Mouse (Mus musculus) heart, embryonic 15.5 days (tissue): ENCODE data around the gene Cdc16. TPM values are rescaled to one million over a fixed set of nuclear protein-coding genes. Genes with fewer than 3 reads are reported as not detected.

Experiments
- polyA plus RNA-seq: library from polyadenylated mRNA; unstranded; fragments of >200 nt; fragmentation: Nextera tagmentation; extraction: Ambion mirVana; gene quantifications from 2 replicates; pipeline ENCODE4 v1.2.1, GENCODE M21; 2015

The Cdc16 gene
- polyA plus RNA-seq, 1 experiment from 2014 or later = 93.4 TPM

Other genes with a start within 250 kb of the Cdc16 start
- not detected in 2 replicates for gene 1700029H14Rik, start 195.2 kb upstream of the Cdc16 start, polyA plus RNA-seq
- gene Rasa3, start 80.1 kb upstream of the Cdc16 start, polyA plus RNA-seq = 19.0 and 28.5 TPM in 2 replicates
- gene Cfap97d2, start 51.8 kb upstream of the Cdc16 start, polyA plus RNA-seq = not detected in 2 replicates
- 23.9 and 27.4 TPM in 2 replicates for gene Upf3a, start 27.9 kb downstream of the Cdc16 start, polyA plus RNA-seq
- gene AF366264, start 80.7 kb downstream of the Cdc16 start, polyA plus RNA-seq = not detected in 2 replicates
- 11.4 and 16.2 TPM in 2 replicates for gene Champ1, start 112.0 kb downstream of the Cdc16 start, polyA plus RNA-seq
- gene Coprs, start 132.6 kb downstream of the Cdc16 start, polyA plus RNA-seq = 43.4 and 45.2 TPM in 2 replicates